Mouse (Mus musculus): ENCODE results near the gene Tor1aip2. TPM values are rescaled to one million over a fixed set of nuclear protein-coding genes. Genes with fewer than 3 reads are reported as not detected.
"Not testable (repeated sequence)": the region's sequence is repeated elsewhere in the genome, so short reads cannot be mapped to it uniquely, and the experiment has no call there.

Gene Tor1aip2
- total and polyA plus RNA-seq, 2 experiments from 2014 or later, result 50.3 to 56.0 TPM

DNA sequence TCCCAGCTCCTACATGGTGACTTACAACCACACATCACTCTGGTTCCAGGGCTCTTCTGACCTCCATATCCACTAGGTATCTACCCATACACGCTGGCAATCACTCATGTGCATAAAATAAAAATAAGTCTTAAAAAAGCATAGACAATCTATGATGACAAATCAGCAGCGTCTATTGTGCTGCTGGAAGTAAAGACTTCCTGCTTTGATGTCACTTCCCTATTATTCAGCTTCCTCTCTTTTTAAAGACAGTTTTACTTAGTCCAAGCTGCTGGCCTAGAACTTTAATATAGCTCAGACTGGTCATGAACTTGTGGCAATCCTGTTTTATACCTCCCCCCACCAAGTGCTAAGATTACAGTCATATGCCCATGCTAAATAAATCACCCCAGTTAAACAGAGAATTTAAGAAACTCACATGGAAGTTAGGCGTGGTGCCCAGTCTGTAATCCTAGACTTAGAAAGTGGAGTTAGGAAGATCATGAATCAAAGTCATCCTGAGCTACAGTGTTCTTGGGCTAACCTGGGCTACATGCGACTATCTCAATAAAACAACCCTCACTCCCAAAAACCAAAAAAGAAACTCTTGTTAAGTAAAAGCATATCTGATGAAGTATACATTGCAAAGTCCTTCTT, 6.7 kb upstream of the Tor1aip2 start:
- peaks cover 42% of the 10 kb centered on the region for H3K36me3 ChIP-seq (ENCODE audit: insufficient read depth)
- H3K4me3 ChIP-seq (ENCODE audit: low read depth, low read length), result no peak overlapping the region
- DNase-seq (no peak), ATAC-seq (no peak)
- H3K27me3 ChIP-seq (ENCODE audit: insufficient read depth, low read length), result no peaks in the 10 kb centered on the region
- 90% methylated on average over 4 of the region's 4 CpGs for WGBS
- TF ChIP-seq CTCF (IDR thresholded peaks at IDR 0.05; ENCODE audit: low read depth), result no peak
- H3K4me2 ChIP-seq (ENCODE audit: low read depth), result no peak overlapping the region
- H3K9ac ChIP-seq, result no peak overlapping the region
- H3K27ac ChIP-seq (ENCODE audit: low read depth, low read length), result no peak overlapping the region
- H3K9me3 ChIP-seq (ENCODE audit: low read length), result no peaks in the 10 kb centered on the region
- H3K4me1 ChIP-seq (ENCODE audit: insufficient read depth), result no peaks in the 10 kb centered on the region

DNA sequence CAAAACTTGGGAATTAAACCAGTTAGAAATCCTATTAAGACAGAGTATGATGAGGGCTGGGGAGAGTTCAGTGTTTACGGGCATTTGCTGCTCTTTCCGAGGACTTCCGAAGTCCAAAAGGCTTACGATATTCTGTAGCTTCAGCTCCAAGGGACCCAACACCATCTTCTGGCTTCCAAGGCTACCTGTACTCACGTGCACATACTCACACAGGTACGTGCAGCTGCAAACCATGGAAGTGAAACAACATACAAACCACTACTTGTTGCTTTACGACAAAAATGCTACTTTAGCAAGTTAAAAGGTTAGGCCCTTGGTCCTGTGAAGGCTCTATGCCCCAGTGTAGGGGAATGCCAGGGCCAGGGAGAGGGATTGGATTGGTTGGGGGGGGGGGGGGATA, 1.3 kb upstream of the Tor1aip2 start:
- no peak overlapping the region for H3K4me2 ChIP-seq (ENCODE audit: low read depth)
- H3K27me3 ChIP-seq (ENCODE audit: insufficient read depth, low read length), result no peaks in the 10 kb centered on the region
- no peak for TF ChIP-seq CTCF (IDR thresholded peaks at IDR 0.05; ENCODE audit: low read depth)
- 96% methylated on average over 7 of the region's 7 CpGs for WGBS
- H3K9ac ChIP-seq, result no peak overlapping the region
- no peak overlapping the region for H3K27ac ChIP-seq (ENCODE audit: low read depth, low read length)
- peaks cover 33% of the 10 kb centered on the region for H3K36me3 ChIP-seq (ENCODE audit: insufficient read depth)
- no peak overlapping the region for H3K4me3 ChIP-seq (ENCODE audit: low read depth, low read length)
- no peaks in the 10 kb centered on the region for H3K9me3 ChIP-seq (ENCODE audit: low read length)
- ATAC-seq (no peak), DNase-seq (no peak)
- peaks cover 8% of the 10 kb centered on the region for H3K4me1 ChIP-seq (ENCODE audit: insufficient read depth)

DNA sequence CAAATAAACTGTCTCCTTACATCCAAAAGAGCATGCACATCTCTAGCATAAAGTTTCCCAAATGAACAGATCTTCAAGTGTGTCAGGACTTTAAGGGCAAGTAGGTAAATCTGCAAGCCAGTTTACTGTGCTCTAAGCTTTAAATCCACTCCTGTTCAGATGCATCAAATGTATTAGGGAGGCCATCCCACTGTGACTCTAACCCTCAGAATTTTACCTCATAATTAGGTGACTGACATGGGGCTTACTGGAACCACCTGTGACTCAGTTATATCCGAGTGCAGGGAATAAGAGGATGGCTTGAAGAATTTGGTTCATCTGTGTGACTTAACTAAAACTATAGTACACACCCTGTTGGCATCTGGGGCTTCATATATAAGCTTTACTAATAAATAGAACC, 542 bp upstream of the Tor1aip2 start:
- no peaks in the 10 kb centered on the region for H3K27me3 ChIP-seq (ENCODE audit: insufficient read depth, low read length)
- H3K4me3 ChIP-seq (ENCODE audit: low read depth, low read length), result peak overlapping the region; percentile 91
- WGBS, result 23% methylated on average over 1 of the region's 1 CpGs
- peaks cover 33% of the 10 kb centered on the region for H3K36me3 ChIP-seq (ENCODE audit: insufficient read depth)
- H3K9me3 ChIP-seq (ENCODE audit: low read length), result no peaks in the 10 kb centered on the region
- ATAC-seq, result no peak
- TF ChIP-seq CTCF (IDR thresholded peaks at IDR 0.05; ENCODE audit: low read depth), result no peak
- no peak for DNase-seq
- peaks cover 8% of the 10 kb centered on the region for H3K4me1 ChIP-seq (ENCODE audit: insufficient read depth)
- peak overlapping the region; percentile 64 for H3K4me2 ChIP-seq (ENCODE audit: low read depth)
- peak overlapping the region; percentile 95; the same call in 1 of the 2 replicates for H3K9ac ChIP-seq
- no peak overlapping the region for H3K27ac ChIP-seq (ENCODE audit: low read depth, low read length)

DNA sequence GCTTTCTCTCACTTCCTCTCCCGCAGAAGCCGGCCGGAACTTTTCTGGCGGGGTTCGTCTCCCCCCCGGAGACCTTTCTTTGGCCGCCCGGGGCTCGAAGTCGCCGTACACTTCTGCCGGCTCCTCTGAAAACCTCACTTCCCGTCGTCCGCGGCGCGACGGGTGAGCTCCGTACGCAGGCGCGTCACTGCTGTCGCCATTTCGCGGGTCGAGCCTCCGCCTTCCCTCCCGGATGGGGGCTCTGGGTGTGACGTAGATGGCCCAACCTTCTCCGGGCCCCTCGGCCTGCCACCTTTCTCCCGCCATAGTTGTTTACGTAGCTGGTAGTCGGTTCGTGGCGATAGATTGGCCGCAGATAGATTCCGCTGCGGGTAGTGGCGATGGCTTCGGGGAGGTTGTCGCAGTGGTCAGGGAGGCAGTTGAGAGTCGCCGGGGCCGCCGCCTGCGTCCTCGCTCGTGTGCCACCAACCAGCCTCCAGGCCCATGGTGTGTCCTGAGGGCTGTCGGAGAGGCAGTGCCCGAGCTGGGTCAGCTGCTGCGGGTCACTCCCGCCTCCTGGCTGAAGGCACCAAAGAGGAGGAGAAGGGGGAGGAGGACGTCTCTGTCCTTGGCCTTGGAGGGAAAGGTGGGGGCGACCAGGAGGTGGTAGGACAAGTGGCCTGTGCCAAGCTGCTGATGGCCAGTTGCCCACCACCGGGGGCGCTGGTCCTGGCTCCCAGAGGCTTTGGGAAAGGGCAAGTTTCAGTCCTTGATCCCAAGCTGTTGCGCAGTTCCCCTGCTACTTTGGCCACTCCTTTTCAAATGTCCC, 931 bp downstream of the Tor1aip2 start, which contains the start of gene Tor1aip1:
Gene Tor1aip1 (minus strand): TSS at position 551 of the 808 bp plus-strand sequence.
- peak within 1 kb of the TSS; percentile 91 for H3K4me3 ChIP-seq (ENCODE audit: low read depth, low read length)
- H3K9me3 ChIP-seq (ENCODE audit: low read length), result no peaks in the 10 kb centered on the region
- H3K36me3 ChIP-seq (ENCODE audit: insufficient read depth), result peaks cover 20% of the 10 kb centered on the region
- peak within 1 kb of the TSS; percentile 64 for H3K4me2 ChIP-seq (ENCODE audit: low read depth)
- peak within 1 kb of the TSS; percentile 100 for H3K27ac ChIP-seq (ENCODE audit: low read depth, low read length)
- peak within 1 kb of the TSS; percentile 95 for H3K9ac ChIP-seq
- no peaks in the 10 kb centered on the region for H3K27me3 ChIP-seq (ENCODE audit: insufficient read depth, low read length)
- H3K4me1 ChIP-seq (ENCODE audit: insufficient read depth), result peaks cover 8% of the 10 kb centered on the region
- TF ChIP-seq CTCF (IDR thresholded peaks at IDR 0.05; ENCODE audit: low read depth), result peak; percentile 83
- WGBS, result under 1% methylated on average over 59 of the region's 59 CpGs
- ATAC-seq, result peak; percentile 97
- peak; percentile 98 for DNase-seq

DNA sequence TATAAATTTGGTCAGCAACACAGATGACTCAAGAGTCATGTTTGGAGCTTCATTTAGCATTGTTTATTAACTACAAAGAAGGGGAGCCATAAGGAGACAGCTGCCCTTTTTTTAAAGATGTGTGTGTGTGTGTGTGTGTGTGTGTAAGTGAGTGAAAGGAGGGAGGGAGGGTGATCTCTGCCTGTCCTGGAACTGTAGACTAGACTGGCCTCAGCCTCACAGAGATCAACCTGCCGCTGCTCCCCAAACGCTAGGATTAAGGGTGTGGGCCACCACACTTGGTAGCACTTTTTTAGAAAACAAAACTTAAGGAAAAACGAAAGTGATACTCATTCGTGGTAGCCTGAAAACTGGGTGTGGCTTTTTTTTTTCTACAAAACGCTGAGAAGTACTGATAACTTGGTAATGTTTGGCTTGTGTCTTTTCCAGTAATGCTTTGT, 2.0 kb downstream of the Tor1aip2 start:
- Histone ChIP-seq H3K4me1 (ENCODE audit: insufficient read depth) (peaks cover 12% of the 10 kb centered on the region), H3K9me3 (ENCODE audit: low read length) (no peaks in the 10 kb centered on the region), H3K36me3 (ENCODE audit: insufficient read depth) (peaks cover 11% of the 10 kb centered on the region), H3K9ac (no peak overlapping the region), H3K4me3 (ENCODE audit: low read depth, low read length) (no peak overlapping the region), H3K4me2 (ENCODE audit: low read depth) (no peak overlapping the region), H3K27ac (ENCODE audit: low read depth, low read length) (no peak overlapping the region), H3K27me3 (ENCODE audit: insufficient read depth, low read length) (no peaks in the 10 kb centered on the region)
- TF ChIP-seq CTCF (IDR thresholded peaks at IDR 0.05; ENCODE audit: low read depth), result no peak
- WGBS, result 60% methylated on average over 5 of the region's 5 CpGs
- no peak for DNase-seq
- ATAC-seq, result no peak

DNA sequence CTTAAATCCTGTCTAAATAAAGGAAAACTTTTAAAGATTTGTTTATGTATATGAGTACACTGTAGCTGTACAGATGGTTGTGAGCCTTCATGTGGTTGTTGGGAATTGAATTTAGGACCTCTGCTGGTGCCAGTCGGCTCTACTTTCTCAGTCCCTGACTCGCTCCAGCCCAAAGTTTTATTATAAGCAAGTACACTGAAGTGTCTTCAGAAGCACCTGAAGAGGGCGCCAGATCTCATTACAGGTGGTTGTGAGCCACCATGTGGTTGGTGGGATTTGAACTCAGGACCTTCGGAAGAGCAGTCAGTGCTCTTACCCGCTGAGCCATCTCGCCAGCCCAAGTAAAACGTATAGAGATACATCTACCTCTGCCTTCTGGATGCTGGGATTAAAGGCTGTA, 4.8 kb downstream of the Tor1aip2 start:
- H3K4me3 ChIP-seq (ENCODE audit: low read depth, low read length); H3K36me3 ChIP-seq (ENCODE audit: insufficient read depth); DNase-seq; H3K4me2 ChIP-seq (ENCODE audit: low read depth); H3K27ac ChIP-seq (ENCODE audit: low read depth, low read length); H3K27me3 ChIP-seq (ENCODE audit: insufficient read depth, low read length); H3K4me1 ChIP-seq (ENCODE audit: insufficient read depth); ATAC-seq; H3K9ac ChIP-seq; H3K9me3 ChIP-seq (ENCODE audit: low read length): not testable (repeated sequence)
- WGBS, result 69% methylated on average over 7 of the region's 7 CpGs
- TF ChIP-seq CTCF (IDR thresholded peaks at IDR 0.05; ENCODE audit: low read depth), result 0 out of 2 replicates have a peak, but pooled peaks have one; percentile 34
